Mouse (Mus musculus) T-helper 2 cell (primary cell): ENCODE measurements around the gene Ptcd1.
"Not testable (repeated sequence)": the region's sequence is repeated elsewhere in the genome, so short reads cannot be mapped to it uniquely, and the experiment has no call there.

Experiments used
- in situ Hi-C: fragments of 300-600 bp; cut with MboI, MseI; formaldehyde crosslinking; loops from one replicate; pipeline ENCODE4 v1.15.1; 2025; ENCODE audit warnings: high pct_unique_total_duplicates

The Ptcd1 gene

DNA sequence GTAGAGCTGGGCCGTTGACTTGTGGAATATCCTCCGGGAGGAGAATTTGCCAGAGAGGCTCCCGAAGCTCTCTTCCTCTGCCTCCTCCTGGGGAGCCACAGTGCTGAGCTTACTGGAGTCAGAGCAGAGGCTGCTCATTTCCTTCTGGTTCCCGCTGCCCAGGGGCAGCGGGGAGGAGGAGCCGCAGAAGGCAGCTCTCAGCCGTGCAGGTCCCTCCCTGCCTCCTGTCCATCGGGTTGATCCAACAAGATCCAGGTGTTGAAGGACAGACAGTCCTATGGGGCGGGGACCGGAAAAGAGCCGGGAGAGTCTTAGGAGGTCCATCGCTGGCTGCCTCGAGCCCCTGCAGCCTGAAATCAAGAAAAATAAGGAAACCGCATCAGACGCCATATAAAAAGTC is 1.7 kb downstream of the Ptcd1 start:
- in situ Hi-C loops: loop anchor here (10.0 kb wide), 1 partner anchor 200 kb away; the partner anchor contains the start of gene Smurf1

DNA sequence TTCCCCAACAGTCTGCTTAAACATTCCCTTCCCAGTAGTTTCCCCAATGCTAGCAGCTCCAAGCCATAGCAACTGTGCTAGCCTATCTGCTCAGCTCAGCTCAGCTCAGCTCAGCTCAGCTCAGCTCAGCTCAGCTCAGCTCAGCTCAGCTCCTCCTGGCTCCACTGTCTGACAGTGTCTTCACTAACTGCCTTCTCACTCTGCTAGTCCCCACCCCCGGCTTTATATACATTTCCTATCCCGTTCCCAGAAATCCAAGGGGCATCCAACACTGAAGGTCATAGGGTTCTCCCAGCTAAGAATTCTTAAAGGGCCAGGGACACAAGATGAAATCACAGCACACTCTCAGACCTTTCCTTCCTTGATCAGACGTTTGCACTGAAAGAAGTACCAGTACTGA is 2.2 kb downstream of the Ptcd1 start:
- in situ Hi-C loops: loop anchor here (10.0 kb wide), 1 partner anchor 200 kb away; the partner anchor contains the start of gene Smurf1

DNA sequence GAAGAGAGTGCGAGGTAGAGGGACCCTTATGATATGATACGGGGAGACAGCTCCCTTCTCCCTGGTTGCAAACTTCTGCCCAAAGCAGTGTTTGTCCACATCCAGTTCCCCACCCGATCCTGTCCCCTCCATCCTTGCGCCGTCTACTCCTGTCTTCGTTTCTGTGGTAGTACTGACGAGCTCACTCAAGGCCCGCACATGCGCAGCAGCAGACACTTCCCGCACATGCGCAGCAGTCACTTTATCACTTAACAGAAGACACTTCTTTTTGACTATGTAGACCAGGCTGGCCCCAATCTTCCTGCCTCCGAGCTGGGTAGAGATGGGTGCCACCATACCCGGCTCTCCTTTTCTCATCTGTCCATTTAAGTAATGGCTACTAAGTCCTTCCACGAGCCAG is 5.5 kb downstream of the Ptcd1 start:
- in situ Hi-C loops: loop anchor here (10.0 kb wide), 1 partner anchor 197 kb away; the partner anchor contains the start of gene Smurf1

DNA sequence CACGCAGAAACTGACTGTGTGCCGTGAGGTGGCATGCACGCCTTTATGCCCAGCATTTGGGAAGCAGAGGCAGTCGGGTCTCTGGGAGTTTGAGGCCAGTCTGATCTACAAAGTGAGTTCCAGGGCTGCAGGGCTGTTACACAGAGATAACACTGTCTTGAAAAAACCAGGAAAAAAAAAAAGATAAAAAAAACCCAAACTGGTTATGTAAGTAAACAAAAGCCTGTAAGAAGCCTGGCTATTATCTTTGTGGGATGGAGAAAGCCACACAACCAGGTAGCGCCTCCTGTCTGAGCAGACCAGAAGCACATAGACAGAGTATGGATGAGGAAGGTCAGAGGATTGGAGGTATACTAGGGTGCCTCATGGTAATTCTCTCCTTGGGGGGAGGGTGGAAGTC is 14.2 kb downstream of the Ptcd1 start:
- in situ Hi-C loops: no loop called here

DNA sequence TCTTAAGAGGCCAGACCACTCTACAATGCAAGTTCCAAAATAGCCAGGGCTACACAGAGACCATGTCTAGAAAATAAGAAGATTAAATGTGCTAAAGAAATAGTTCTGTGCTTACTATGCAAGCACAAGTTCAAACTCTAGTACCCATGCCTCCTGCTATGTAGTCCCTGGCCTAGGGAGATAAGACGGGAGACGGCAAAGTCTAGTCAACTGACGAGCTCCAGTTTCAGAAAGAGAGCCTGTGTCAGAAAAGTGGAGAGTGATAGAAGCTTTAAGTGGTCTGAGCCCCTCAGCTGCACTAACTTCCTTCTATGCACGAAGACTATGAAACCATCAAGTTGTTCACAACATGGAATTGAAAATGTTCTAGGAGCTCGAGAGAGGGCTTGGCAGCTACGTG is 17.6 kb downstream of the Ptcd1 start:
- in situ Hi-C loops: no loop called here

DNA sequence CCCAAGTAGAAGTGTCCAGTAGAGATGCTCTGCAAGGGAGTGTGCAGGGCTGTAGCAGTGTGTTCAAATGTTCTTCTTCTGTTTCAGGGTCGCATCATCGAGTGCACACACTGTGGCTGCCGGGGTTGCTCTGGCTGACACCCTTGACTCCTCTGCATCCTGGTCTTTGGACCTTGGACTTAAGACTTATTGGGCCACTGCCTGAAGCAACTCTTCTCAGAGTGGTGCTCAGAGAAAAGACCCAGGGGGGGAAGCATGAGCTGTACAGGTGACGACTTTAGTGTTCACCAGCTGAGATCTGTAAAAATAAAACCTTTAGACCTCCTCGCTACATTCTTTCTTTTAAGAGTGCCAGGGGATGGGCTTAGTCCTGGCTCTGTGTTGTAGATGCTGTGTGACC is 19.2 kb downstream of the Ptcd1 start:
- in situ Hi-C loops: no loop called here

DNA sequence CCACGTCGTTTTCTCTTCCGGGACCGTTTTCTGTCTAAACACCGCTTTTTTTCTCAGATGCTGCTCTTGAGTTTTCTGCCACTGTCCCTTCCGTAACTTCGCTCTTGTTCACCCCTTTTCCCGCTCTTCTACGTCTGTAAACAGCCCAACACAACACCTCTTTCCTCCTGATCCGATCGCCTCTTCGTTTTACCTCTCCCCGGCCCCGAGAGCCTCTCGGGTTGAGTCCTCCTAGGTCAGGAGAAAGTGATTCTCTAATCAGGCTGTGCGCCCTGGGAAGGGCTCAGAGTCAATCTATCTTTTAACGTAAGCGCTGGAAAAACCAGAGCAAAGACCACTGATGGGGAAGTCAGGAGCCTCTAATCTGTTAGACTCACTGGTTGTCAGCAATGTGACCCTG is 26.3 kb downstream of the Ptcd1 start:
- in situ Hi-C loops: no loop called here

DNA sequence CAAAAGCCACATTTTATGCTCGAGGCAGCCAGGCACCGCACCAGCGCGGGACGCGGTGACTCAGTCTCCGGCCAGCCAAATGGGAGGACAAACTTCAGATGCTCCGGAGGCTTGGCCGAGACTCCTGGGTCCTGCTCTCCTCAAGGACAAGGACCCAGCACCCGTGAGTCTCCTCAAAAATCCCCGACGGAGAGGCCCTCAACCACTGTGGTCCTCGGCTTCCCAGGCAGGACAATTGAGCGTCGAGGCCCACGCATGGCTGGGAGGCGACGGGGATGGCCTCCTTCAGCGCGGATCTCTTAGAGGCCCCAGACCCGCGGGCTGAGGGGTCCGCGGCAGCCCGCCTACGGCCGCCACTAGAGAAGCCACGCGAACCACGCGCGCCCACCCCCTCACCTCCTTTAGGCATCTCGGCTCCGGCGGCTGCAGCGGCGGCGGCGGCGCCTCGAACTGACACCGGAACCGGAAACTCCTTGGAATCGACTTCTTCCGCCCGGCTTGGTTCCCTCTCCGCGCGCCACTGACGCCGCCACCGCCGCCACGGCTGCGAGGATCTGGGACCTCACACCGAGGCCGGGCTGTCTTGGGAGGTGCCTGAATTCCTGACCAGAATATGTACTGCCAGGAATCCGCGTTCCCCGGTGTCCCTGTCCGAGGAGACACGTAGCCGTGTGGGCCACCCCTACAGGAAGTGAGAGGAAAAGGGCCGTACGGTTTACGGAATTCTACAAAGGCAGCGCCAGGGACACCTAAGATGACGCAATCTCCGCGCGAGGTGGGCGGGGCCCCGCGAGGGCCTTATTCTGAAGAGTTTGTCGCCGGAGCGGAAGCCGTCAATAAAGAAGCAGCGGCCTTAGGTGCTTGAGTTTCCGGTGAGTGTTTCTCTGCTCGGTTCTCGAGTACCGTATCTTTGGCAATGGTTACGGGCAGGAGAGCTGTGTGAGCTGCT is 27.1 kb downstream of the Ptcd1 start, which contains the start of the genes Pdap1 and Bud31:
Pdap1 (minus strand) TSS at position 668 of the 949 bp plus-strand sequence.
Bud31 (plus strand) TSS at position 792 of the 949 bp plus-strand sequence.
- in situ Hi-C loops: no loop called here

DNA sequence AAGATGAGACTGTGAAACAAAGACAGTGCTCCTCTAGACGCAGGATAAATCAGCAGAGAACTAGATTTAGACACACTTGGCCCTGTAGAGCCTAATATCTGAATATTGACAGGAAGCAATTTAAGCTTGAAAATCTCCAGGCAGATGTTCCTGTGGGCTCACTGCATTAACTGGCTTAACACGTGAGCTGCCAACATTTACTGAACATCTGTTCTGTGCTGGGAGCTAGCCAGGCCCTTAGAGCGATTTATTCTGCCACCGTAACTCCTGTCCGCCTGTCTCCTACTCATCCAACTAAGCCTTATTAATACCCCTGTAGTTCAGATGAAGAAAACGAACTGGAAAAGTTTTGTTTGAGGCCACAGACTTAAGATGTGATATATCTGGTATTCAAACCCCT is 28.1 kb downstream of the Ptcd1 start:
- in situ Hi-C loops: no loop called here

DNA sequence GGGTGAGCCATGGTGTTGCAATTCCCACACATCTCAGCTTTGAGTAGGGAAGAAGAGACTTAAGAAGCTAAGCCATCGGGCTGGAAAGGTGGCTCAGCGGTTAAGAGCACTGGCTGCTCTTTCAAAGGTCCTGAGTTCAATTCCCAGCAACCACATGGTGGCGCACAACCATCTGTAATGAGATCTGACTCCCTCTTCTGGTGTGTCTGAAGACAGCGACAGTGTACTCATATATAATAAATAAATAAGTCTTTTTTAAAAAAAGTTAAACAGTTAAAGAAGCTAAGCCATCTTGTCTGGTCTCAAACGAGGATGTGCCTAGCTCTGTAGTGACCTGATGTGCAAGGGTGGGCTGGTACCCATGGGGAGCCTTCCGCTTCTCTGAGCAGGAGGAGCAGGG is 33.6 kb downstream of the Ptcd1 start:
- in situ Hi-C loops: not testable (repeated sequence)

DNA sequence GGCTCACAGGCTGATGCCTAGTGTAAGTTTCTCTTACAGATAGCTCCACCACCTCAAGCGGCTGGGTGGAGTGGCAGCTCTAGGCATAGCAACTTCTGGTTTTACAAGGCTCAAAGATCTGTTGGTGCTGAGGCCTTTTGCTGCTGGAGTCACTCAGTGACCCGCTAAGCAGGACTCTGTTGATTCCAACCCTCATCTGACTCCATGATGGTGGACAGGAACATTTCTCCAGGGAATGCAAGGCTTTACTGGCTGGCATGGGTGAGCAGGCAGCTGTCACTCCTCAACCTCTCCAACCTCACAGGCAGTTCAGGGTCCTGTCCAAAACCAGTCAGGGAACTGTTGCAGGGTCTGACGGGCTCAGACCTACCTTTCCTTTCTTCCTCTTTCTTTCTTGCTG is 35.9 kb downstream of the Ptcd1 start:
- in situ Hi-C loops: no loop called here

DNA sequence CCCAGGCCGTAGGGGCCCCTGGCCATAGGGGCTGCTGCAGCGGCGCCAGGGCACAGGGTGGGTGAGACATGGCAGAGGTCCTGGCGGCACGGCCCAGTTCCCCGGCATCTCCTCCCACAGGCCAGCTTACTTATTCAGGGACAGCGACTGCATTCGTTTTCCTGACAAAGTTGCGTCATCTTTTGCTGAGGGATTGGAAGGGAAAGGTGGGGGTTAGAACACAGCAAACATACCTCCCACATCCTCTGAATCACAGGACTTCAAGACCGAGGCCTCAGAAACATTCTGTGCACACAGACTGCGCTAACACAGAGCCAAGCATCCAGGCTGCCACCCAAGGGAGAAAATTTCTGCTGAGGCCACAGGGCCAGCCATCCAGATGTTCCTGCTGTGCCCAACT is 36.7 kb downstream of the Ptcd1 start:
- in situ Hi-C loops: no loop called here

DNA sequence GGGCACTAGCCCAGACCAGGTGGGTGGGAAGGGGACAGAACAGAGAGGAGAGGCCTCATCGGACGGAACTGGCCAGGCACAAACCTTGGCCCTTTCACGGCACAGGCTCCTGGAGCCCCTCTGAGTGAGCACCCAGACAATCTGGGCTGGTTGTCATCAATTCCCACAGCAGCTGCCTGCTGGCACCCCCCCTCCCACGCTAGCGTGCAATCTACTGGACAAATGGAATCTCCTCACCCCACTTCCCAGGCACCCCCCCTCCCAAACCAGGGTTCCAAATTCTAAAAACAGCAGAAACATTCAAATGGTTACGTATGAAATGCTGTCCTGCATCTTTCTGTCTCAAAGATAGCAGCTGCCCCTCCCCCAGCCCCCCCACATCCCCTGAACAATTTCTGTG is 37.1 kb downstream of the Ptcd1 start:
- in situ Hi-C loops: not testable (repeated sequence)

DNA sequence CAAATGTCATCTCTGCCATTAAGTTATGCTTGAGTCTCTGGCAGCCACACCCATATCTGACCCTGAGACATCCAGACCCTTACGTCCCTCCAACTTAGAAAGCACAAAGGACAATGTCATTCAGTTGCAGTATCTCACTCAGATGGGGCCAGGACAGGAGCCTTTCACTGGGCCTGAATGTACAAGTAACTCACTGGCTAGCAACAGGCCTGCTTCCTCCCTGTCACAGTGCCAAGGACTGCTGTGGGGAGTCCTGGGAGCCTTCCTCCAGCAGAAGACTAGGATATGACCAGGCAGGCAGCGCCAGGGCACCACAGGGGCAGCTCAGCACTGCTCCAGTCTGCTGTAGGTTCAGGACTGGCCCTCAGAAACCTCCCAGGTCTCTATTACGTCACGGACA is 37.8 kb downstream of the Ptcd1 start:
- in situ Hi-C loops: no loop called here

DNA sequence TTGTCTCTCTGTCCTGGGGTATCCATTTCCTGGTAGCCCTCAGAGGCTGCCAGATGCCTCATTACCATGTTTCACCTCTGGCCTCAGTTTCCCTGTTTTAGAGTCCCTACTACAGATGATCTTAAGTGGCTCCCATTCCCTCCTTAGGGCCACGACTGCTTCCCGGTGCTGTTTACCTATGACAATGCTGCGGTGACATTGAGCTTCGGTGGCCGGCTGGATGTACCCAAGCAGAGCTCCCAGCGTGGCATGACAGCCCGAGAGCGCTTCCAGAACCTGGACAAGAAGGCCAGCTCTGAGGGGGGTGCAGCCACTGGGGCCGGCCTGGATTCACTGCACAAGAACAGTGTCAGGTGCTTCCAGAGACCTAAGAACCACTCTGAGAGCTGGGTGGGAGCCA is 40.3 kb downstream of the Ptcd1 start:
- in situ Hi-C loops: no loop called here

DNA sequence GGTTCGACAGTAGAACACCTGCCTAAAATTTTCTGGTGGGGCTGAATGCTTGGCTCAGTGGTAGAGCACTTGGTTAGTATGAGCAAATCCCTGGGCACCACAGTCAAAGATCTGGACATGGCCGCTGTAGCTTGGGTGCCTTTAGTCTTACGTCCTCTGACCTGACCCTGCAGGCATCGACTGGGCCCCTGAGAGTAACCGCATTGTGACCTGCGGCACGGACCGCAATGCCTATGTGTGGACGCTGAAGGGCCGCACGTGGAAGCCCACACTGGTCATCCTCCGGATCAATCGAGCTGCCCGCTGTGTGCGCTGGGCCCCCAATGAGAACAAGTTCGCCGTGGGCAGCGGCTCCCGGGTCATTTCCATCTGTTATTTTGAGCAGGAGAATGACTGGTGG is 43.5 kb downstream of the Ptcd1 start:
- in situ Hi-C loops: no loop called here

DNA sequence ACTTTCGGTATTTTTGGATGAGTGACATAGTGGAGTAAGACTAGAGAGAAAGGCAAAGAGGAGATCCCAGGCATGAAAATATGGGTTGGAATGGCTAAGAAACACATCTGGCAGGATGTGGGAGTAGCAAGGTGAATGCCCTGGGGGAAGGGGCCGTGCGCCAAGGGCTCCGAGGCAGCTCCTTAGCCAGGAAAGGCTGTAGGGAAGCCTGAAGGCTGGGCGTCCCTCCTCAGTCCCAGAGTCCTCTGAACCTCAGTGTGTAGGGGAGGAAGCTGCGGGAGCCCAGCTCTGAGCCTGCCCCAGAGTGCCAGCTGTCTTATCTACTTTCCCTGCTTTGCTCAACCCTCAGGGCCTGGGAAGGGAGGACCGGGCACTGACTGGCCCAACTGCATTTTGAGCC is 46.0 kb downstream of the Ptcd1 start:
- in situ Hi-C loops: no loop called here

DNA sequence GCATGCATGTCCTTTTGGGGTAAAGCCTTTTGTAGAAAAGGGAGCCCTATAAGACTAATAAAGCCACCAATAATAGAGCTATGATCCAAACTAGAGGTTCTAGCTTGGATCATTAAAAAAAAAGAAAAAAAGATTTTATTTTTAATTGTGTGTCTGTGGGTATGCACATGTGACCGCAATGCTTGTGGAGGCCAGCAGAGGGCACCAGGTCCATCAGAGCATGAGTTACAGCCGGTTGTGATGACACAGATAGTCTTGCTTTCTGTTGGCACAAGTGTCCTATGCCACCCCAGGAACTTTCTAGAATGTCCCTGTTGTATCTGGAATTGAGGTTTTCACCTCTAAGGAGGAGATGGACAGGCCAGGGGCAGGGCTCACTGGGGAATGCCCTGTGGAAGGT is 47.5 kb downstream of the Ptcd1 start:
- in situ Hi-C loops: no loop called here

DNA sequence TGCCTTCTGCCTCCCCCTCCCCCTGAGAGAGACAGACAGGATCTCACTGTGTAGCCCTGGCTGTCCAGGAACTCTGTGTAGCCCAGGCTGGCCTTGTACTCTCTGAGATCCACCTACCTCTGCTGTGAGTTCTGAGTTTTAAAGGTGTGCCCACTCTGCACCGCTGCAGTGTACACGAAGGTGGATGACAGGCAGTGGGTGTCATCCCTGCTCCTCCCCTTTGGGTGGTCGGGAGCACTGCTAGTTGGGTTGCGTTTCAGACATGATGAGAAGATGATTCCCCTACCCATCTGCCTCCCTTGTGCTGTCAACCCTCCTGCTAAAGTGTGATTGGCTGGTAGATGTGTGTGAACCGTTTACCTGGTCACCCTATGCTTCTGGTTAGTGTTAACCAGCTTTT is 48.4 kb downstream of the Ptcd1 start:
- in situ Hi-C loops: no loop called here

DNA sequence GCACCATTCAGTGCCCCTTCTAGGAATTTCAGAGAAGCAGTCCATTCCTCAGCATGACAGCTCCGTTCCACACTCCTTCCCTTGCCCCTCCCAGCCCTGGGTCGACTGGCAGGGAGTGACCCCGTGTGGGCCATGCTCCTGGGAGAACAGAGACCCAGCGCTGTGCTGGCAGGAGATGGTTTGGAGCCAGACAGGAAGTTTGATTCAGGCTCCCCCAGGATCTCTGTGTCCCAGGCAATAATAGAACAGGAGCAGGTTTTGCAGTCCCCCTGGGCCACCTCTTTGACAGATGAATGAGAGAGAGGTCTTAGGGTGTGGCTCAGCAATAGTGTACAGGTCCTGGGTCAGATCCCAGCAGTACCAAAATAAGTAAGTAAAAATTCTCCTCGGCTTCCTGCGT is 48.9 kb downstream of the Ptcd1 start:
- in situ Hi-C loops: no loop called here

DNA sequence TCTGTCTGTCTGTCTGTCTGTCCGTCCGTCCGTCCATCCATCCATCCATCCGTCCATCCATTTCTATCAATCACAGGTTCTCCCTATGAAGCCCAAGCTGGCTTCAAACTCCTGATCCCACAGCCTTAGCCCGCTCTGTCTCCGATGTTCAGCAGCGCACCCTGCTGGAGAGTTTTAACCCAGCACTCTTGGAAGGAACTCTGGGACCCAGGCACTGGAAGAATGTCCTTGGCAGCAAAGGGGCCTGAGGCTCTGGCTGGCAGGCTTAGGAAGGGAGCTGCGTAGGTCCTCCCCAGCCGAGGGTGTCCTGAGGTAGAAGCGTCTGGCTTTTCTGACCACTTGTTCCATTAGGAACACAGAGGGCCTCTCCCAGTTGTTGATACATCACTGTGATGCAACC is 50.0 kb downstream of the Ptcd1 start:
- in situ Hi-C loops: no loop called here

DNA sequence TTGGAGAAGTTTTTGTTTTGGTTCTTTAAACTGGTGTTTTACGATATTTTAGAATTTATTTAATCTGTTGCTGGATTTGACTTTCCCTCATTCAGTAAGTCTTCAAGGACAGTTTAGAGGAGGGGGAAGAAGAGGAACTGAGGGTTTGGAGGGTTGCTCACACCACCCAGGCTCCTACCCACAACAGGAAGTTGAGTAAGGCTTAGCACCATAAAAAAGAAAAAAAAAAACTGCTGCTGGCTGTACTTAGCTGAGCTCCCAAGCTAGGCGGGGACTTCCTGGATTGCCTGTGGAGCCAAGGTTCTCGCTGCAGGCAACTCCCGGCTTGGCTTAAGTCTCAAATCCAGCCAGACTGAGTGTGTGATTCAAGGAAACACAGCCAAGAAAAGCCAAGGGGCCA is 50.6 kb downstream of the Ptcd1 start:
- in situ Hi-C loops: no loop called here

DNA sequence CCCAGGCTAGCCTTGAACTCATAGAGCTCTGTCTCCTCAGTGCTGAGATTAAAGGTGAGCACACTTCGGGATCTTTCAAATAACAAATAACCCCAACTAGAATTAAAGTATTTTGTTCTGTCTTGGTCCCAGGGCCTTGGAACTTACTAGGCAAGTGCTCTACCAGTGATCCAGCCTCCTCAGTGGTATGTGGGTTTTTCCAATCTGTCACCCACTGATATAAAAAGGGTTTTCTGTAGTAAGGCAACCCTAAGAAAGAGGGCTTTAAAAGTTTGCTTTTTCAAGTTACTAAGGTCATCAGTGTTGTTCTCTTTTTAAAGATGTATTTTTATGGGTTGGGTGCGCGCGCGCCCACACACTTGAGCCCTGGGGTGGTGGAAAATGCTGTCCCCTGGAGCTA is 51.2 kb downstream of the Ptcd1 start:
- in situ Hi-C loops: no loop called here
